Mouse (Mus musculus) cerebral cortex, adult 2 months (tissue): ENCODE measurements around the gene Nxpe4.

ENCODE experiments used
- WGBS: fragments of 180-500 bp; shearing (Covaris S2); methylation state at CpG from one replicate; pipeline ENCODE4 v1.1.7; 2018; 5-methylcytosine and 5-hydroxymethylcytosine counted together

Nxpe4 gene

GRCm38 (mm10) chr9:48240431-48240830, 78.6 kb downstream of the Nxpe4 start:
- WGBS: 81% methylated on average over 5 of the region's 5 CpGs

- 100% methylated on average over 1 of the region's 1 CpGs for WGBS
Measured at GRCm38 (mm10) chr9:48241791-48242190, 80.0 kb downstream of the Nxpe4 start.

GRCm38 (mm10) chr9:48242756-48243155, 80.9 kb downstream of the Nxpe4 start:
- 65% methylated on average over 2 of the region's 2 CpGs for WGBS

GRCm38 (mm10) chr9:48244175-48244574, 82.4 kb downstream of the Nxpe4 start:
- 85% methylated on average over 3 of the region's 3 CpGs for WGBS

GRCm38 (mm10) chr9:48245525-48245924, 83.7 kb downstream of the Nxpe4 start:
- 93% methylated on average over 1 of the region's 1 CpGs for WGBS

- 74% methylated on average over 5 of the region's 5 CpGs for WGBS
Measured at GRCm38 (mm10) chr9:48247276-48247675, 85.5 kb downstream of the Nxpe4 start.

- 43% methylated on average over 8 of the region's 8 CpGs for WGBS
Measured at GRCm38 (mm10) chr9:48252236-48252635, 90.4 kb downstream of the Nxpe4 start.

- 83% methylated on average over 9 of the region's 9 CpGs for WGBS
Measured at GRCm38 (mm10) chr9:48257001-48257400, 95.2 kb downstream of the Nxpe4 start.

- 54% methylated on average over 12 of the region's 12 CpGs for WGBS
Measured at GRCm38 (mm10) chr9:48257741-48258423, 96.1 kb downstream of the Nxpe4 start.

- 91% methylated on average over 6 of the region's 6 CpGs for WGBS
Measured at GRCm38 (mm10) chr9:48264616-48265015, 102.8 kb downstream of the Nxpe4 start.

- 63% methylated on average over 4 of the region's 4 CpGs for WGBS
Measured at GRCm38 (mm10) chr9:48265491-48265890, 103.7 kb downstream of the Nxpe4 start.

- 11% methylated on average over 21 of the region's 21 CpGs for WGBS
Measured at GRCm38 (mm10) chr9:48266286-48267027, 104.6 kb downstream of the Nxpe4 start.

GRCm38 (mm10) chr9:48267028-48267441, 105.2 kb downstream of the Nxpe4 start:
- WGBS: under 1% methylated on average over 16 of the region's 16 CpGs

GRCm38 (mm10) chr9:48267960-48268359, 106.1 kb downstream of the Nxpe4 start:
- WGBS: 43% methylated on average over 1 of the region's 1 CpGs

- 65% methylated on average over 15 of the region's 15 CpGs for WGBS
Measured at GRCm38 (mm10) chr9:48276831-48277230, 115.0 kb downstream of the Nxpe4 start.

GRCm38 (mm10) chr9:48284221-48284620, 122.4 kb downstream of the Nxpe4 start:
- WGBS: 89% methylated on average over 8 of the region's 8 CpGs

GRCm38 (mm10) chr9:48290281-48290680, 128.5 kb downstream of the Nxpe4 start:
- 95% methylated on average over 1 of the region's 1 CpGs for WGBS

GRCm38 (mm10) chr9:48294754-48295153, 132.9 kb downstream of the Nxpe4 start:
- 58% methylated on average over 2 of the region's 2 CpGs for WGBS

GRCm38 (mm10) chr9:48298983-48299382, 137.2 kb downstream of the Nxpe4 start:
- WGBS: 95% methylated on average over 7 of the region's 7 CpGs

GRCm38 (mm10) chr9:48303564-48303963, 141.7 kb downstream of the Nxpe4 start:
- 72% methylated on average over 5 of the region's 5 CpGs for WGBS

- WGBS: 91% methylated on average over 5 of the region's 5 CpGs
Measured at GRCm38 (mm10) chr9:48311241-48311640, 149.4 kb downstream of the Nxpe4 start.

GRCm38 (mm10) chr9:48314194-48314593, 152.4 kb downstream of the Nxpe4 start:
- 25% methylated on average over 3 of the region's 3 CpGs for WGBS

GRCm38 (mm10) chr9:48315825-48316224, 154.0 kb downstream of the Nxpe4 start:
- WGBS: 50% methylated on average over 1 of the region's 1 CpGs
